Mouse (Mus musculus): Measurements from ENCODE around the gene Pla2g5.

DNA sequence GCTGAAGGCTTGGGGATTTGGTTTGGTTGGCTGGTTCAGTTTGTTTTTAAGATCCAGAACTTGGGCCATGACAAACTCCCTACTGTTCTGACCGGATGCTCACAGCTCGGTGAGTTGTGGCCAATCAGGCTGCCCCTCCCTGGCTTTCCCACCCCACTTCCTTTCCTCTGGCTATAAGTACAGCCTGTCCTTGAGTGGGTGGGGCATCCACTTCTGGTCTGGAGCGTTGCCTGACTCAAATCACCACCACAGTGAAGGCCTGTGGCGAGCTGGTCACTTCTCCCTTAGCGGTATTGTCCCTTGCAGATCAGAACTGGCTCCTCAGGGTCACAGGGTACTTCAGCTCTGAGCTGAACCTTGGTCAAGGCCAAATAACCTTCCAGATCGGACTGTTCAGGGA is 45.5 kb downstream of the Pla2g5 start:
- no peak for TF ChIP-seq CTCF (IDR thresholded peaks at IDR 0.05; ENCODE audit: control insufficient read depth, insufficient read depth, insufficient replicate concordance, low read depth, low read length)
- peak; percentile 22; the same call in 1 of the 2 replicates for TF ChIP-seq POLR2A (IDR thresholded peaks at IDR 0.05; ENCODE audit: control insufficient read depth, low read depth, low read length)
